Mouse (Mus musculus): ENCODE results near the gene Mast4. TPM values are rescaled to one million over a fixed set of nuclear protein-coding genes. Genes with fewer than 3 reads are reported as not detected.

Gene Mast4
- polyA plus RNA-seq, 1 experiment from 2014 or later = 21.5 TPM

GRCm38 (mm10) chr13:102886788-102887187 is 447.5 kb downstream of the Mast4 start:
- Histone ChIP-seq H3K27ac (no peak overlapping the region), H3K4me3 (no peak overlapping the region)
- 94% methylated on average over 8 of the region's 8 CpGs for WGBS

DNA sequence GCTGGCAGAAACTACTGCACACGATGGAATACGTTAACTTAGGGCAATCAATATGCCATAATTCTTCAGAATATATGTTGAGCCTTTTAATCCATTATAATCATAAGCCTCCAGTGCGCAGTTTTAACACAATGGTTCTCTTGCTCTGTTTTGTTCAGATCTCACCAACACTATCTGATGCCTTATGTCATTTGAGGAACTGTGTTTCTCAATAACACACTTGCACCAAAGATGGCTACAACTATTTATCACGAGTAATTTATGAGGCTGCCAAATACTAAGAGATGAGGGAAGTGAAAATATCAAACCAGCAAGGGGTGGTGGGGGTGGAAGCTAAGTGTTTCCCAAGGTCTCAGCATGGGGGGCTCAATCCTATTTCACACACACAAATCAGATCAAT is 448.1 kb downstream of the Mast4 start:
- Histone ChIP-seq H3K27ac (no peak overlapping the region), H3K36me3 (no peaks in the 10 kb centered on the region), H3K27me3 (ENCODE audit: low read depth, poor library complexity, severe bottlenecking) (no peaks in the 10 kb centered on the region), H3K4me1 (no peaks in the 10 kb centered on the region), H3K9me3 (replicated peaks) (no peaks in the 10 kb centered on the region), H3K4me3 (no peak overlapping the region)
- no peak for DNase-seq (ENCODE audit: low spot score)
- 93% methylated on average over 4 of the region's 4 CpGs for WGBS

More at GRCm38 (mm10) chr13:102886788-102887187, 447.5 kb downstream of the Mast4 start:
- Histone ChIP-seq H3K36me3 (no peaks in the 10 kb centered on the region), H3K9me3 (replicated peaks) (no peaks in the 10 kb centered on the region), H3K4me1 (no peaks in the 10 kb centered on the region), H3K27me3 (ENCODE audit: low read depth, poor library complexity, severe bottlenecking) (no peaks in the 10 kb centered on the region)
- no peak for DNase-seq (ENCODE audit: low spot score)

GRCm38 (mm10) chr13:102880381-102881076 is 453.8 kb downstream of the Mast4 start:
- H3K9me3 ChIP-seq (replicated peaks) = no peaks in the 10 kb centered on the region
- no peak overlapping the region for H3K4me3 ChIP-seq
- peaks cover 13% of the 10 kb centered on the region; the same call in 1 of the 2 replicates for H3K4me1 ChIP-seq
- H3K27ac ChIP-seq = no peak overlapping the region
- no peaks in the 10 kb centered on the region for H3K36me3 ChIP-seq
- WGBS = 90% methylated on average over 7 of the region's 7 CpGs
- no peak for DNase-seq (ENCODE audit: low spot score)
- H3K27me3 ChIP-seq (ENCODE audit: low read depth, poor library complexity, severe bottlenecking) = no peaks in the 10 kb centered on the region

- peaks cover 20% of the 10 kb centered on the region for H3K4me1 ChIP-seq
- H3K27me3 ChIP-seq (ENCODE audit: low read depth, poor library complexity, severe bottlenecking) = no peaks in the 10 kb centered on the region
- 40% methylated on average over 6 of the region's 6 CpGs for WGBS
- no peaks in the 10 kb centered on the region for H3K9me3 ChIP-seq (replicated peaks)
- H3K36me3 ChIP-seq = no peaks in the 10 kb centered on the region
- H3K4me3 ChIP-seq = no peak overlapping the region
- H3K27ac ChIP-seq = no peak overlapping the region
- DNase-seq (ENCODE audit: low spot score) = no peak
Observed at GRCm38 (mm10) chr13:102878631-102879030, 455.7 kb downstream of the Mast4 start.

DNA sequence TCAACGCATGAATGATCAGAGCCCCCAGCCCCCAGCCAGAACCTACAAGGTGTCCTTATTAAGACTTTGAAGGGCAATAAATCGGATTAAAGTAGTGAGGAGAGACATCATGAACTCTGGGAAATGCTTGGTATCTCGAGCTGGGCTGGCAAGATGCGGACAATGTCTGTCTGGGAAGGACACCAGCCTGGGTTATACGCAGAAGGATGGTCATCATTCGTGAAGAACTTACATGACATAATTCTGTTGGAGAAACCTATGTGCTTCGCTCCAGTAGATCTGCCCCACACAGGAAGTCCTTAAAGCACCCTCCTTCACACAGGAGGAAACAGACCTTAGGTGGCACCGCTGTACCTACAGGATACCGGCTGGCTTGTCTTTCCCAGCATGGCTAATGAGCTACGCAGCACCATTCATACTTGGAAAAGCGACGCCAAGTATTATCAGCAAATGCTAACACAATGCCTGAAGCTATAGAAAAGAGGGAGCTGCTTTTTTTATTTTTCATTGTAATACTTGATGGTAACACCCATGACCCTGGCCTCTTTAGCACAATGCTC is 456.5 kb downstream of the Mast4 start:
- Histone ChIP-seq H3K4me3 (no peak overlapping the region), H3K27ac (no peak overlapping the region), H3K9me3 (replicated peaks) (no peaks in the 10 kb centered on the region), H3K27me3 (ENCODE audit: low read depth, poor library complexity, severe bottlenecking) (no peaks in the 10 kb centered on the region), H3K36me3 (no peaks in the 10 kb centered on the region), H3K4me1 (peaks cover 20% of the 10 kb centered on the region)
- no peak for DNase-seq (ENCODE audit: low spot score)
- WGBS = 93% methylated on average over 12 of the region's 12 CpGs

GRCm38 (mm10) chr13:102877154-102877553 is 457.1 kb downstream of the Mast4 start:
- no peaks in the 10 kb centered on the region for H3K27me3 ChIP-seq (ENCODE audit: low read depth, poor library complexity, severe bottlenecking)
- H3K27ac ChIP-seq = no peak overlapping the region
- H3K4me3 ChIP-seq = no peak overlapping the region
- H3K4me1 ChIP-seq = peaks cover 20% of the 10 kb centered on the region
- H3K36me3 ChIP-seq = no peaks in the 10 kb centered on the region
- WGBS = 80% methylated on average over 8 of the region's 8 CpGs
- H3K9me3 ChIP-seq (replicated peaks) = no peaks in the 10 kb centered on the region
- DNase-seq (ENCODE audit: low spot score) = no peak

- no peak overlapping the region for H3K4me3 ChIP-seq
- H3K36me3 ChIP-seq = no peaks in the 10 kb centered on the region
- no peaks in the 10 kb centered on the region for H3K9me3 ChIP-seq (replicated peaks)
- DNase-seq (ENCODE audit: low spot score) = no peak
- 59% methylated on average over 8 of the region's 8 CpGs for WGBS
- H3K4me1 ChIP-seq = peaks cover 20% of the 10 kb centered on the region
- H3K27me3 ChIP-seq (ENCODE audit: low read depth, poor library complexity, severe bottlenecking) = no peaks in the 10 kb centered on the region
- no peak overlapping the region for H3K27ac ChIP-seq
Observed at GRCm38 (mm10) chr13:102875520-102875919, 458.8 kb downstream of the Mast4 start.

DNA sequence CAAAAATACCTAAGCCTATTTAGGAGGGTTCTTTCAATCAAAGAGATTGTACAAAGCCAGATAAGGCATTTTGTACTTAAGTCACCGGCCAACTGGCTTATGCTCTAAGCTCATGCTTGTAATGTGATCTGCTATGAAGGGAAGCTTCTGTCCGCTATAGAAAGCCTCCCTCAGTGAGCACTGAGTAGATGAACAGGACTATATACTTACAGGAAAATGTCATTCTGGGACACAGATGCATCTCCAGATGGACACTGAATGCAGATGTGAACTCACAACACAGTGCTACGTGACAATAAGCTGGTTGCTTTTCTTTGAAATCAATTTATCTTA is 459.2 kb downstream of the Mast4 start:
- 60% methylated on average over 3 of the region's 3 CpGs for WGBS

DNA sequence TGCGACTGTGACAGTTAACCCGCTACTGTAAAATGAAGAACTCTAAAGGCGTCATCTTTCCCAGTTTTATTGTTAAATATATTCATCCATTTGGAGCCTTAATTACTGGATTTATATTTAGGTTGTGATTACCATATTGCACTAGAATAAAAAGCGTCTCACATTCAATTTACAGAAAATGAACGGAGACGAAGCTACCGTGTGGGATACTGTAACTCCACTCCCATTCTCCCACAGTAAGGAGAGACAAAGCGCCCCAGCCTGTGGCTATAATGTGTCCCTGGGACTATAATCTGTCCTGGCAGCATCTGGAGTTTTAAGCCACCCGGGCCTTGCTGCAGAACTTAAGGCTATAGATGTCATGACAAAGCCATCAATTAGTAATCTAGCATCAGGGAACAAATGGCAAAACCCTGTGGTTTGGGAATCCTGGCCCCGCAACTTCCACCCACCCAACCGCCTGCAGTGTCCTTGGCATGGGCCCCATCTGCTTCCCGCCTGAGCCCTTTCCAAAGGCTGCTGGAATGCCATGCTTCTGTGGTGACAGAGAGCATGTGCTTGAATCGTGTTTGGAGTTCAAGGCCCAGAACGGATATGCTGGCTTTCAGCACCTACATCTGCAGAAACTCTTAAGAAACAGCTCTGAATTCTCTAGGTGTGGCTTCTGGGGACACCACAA is 459.7 kb downstream of the Mast4 start:
- DNase-seq (ENCODE audit: low spot score) = no peak
- WGBS = 84% methylated on average over 14 of the region's 14 CpGs
- Histone ChIP-seq H3K4me3 (no peak overlapping the region), H3K27me3 (ENCODE audit: low read depth, poor library complexity, severe bottlenecking) (no peaks in the 10 kb centered on the region), H3K4me1 (peaks cover 20% of the 10 kb centered on the region), H3K9me3 (replicated peaks) (no peaks in the 10 kb centered on the region), H3K36me3 (no peaks in the 10 kb centered on the region), H3K27ac (no peak overlapping the region; the same call in 1 of the 2 replicates)

More for the DNA sequence above, 459.2 kb downstream of the Mast4 start:
- DNase-seq (ENCODE audit: low spot score) = no peak
- Histone ChIP-seq H3K27ac (no peak overlapping the region), H3K27me3 (ENCODE audit: low read depth, poor library complexity, severe bottlenecking) (no peaks in the 10 kb centered on the region), H3K4me3 (no peak overlapping the region), H3K36me3 (no peaks in the 10 kb centered on the region), H3K4me1 (peaks cover 20% of the 10 kb centered on the region), H3K9me3 (replicated peaks) (no peaks in the 10 kb centered on the region)

DNA sequence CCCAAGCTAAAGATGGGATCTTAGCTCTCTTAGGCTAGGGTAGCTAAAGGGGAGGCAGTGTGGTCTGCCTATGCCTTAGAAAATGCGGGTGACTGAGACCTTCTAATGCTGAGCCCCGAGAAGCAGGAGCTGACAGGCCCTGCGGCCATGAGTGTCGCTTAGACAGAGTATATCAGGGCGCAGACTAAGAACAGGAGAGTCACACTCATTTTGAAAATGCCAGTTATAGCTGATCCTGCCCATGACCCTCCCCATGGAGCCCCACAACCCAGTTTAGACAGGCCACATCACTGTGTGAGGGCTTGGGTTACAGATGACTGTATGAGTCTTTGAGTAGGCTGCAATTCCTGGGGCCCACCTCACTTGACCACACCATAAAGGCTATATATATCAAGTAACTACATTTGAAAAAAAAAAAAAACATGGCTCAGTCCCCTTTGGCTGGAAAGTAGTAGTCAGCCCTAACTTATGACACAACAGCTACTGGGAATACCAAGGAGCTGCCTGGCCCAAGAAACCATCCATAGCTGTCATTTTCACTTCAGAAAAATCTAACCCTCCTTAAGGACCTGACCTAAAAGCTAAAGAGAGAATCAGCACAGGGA is 460.8 kb downstream of the Mast4 start:
- Histone ChIP-seq H3K27me3 (ENCODE audit: low read depth, poor library complexity, severe bottlenecking) (no peaks in the 10 kb centered on the region), H3K4me1 (peaks cover 17% of the 10 kb centered on the region), H3K9me3 (replicated peaks) (no peaks in the 10 kb centered on the region), H3K27ac (no peak overlapping the region), H3K36me3 (no peaks in the 10 kb centered on the region), H3K4me3 (no peak overlapping the region)
- WGBS = 94% methylated on average over 5 of the region's 5 CpGs
- DNase-seq (ENCODE audit: low spot score) = no peak

DNA sequence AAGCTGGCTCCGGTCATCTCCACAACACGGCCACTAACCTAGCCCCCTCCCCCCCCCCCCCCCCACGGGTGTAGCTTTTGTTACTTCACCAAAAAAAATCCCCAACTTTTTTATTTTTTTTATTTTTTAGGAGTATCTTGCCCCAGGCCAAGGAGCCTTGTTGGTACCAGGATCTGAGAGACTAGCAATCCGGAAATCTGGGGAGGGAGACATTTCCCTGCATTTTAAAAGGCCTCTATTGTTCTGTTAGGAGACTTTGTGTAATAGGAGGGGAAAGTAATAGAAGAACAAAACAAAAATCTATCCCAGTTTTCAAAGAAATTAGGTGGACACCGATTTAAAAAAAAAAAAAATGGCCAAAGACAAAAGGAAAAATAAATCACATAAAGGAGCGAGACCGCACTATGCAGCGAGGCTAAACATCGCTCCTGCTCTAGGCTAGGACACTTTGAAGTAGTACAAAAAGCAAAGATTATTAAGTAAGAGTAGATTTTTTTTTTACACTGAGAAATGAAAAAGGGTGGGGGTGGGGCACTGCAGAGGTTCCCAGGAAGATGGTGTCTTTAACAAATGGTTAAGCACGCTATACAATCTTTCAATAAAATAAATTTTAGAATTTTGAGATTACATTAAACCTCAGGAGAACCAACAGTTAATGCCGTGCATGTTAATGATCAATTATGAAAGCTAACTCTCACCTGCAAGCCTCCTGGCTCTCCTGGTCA is 462.8 kb downstream of the Mast4 start:
- H3K36me3 ChIP-seq = no peaks in the 10 kb centered on the region
- H3K4me1 ChIP-seq = peaks cover 7% of the 10 kb centered on the region
- H3K4me3 ChIP-seq = no peak overlapping the region
- WGBS = 82% methylated on average over 11 of the region's 11 CpGs
- no peaks in the 10 kb centered on the region for H3K27me3 ChIP-seq (ENCODE audit: low read depth, poor library complexity, severe bottlenecking)
- H3K9me3 ChIP-seq (replicated peaks) = 0 out of 2 replicates have a peak, but pooled peaks cover 1% of the 10 kb centered on the region
- H3K27ac ChIP-seq = no peak overlapping the region
- DNase-seq (ENCODE audit: low spot score) = no peak

GRCm38 (mm10) chr13:102869541-102869940 is 464.8 kb downstream of the Mast4 start:
- no peaks in the 10 kb centered on the region for H3K27me3 ChIP-seq (ENCODE audit: low read depth, poor library complexity, severe bottlenecking)
- 0 out of 2 replicates have a peak, but pooled peaks cover 1% of the 10 kb centered on the region for H3K9me3 ChIP-seq (replicated peaks)
- H3K27ac ChIP-seq = no peak overlapping the region
- no peak for DNase-seq (ENCODE audit: low spot score)
- H3K4me1 ChIP-seq = peaks cover 5% of the 10 kb centered on the region
- H3K36me3 ChIP-seq = no peaks in the 10 kb centered on the region
- H3K4me3 ChIP-seq = no peak overlapping the region
- WGBS = 86% methylated on average over 4 of the region's 4 CpGs

Data from limb, embryonic 10.5 days (tissue).